ENCODE assay signal across 11 mouse cellular contexts in genomic region chr2:91696225-91696590, GRCm38 (mm10). TPM values are rescaled to one million over a fixed set of nuclear protein-coding genes. Genes with fewer than 3 reads are reported as not detected.
DNase-seq lines count a peak whose midpoint lies in the region; ATAC-seq lines count a peak whose summit lies in the region.
"Had no signal": no experiment of that assay in that cellular context is flagged by ENCODE, and none has a peak within 500 bp of the region (broad histone marks: within the 10 kb centered on the region; RNA-seq: fewer than 3 reads in every experiment).

No protein-coding gene starts in this region.

- H3K4me3 ChIP-seq in limb, embryonic 15.5 days, result no peak overlapping the region
- no peak overlapping the region for H3K4me3 ChIP-seq in limb, embryonic 10.5 days
- H3K4me3 ChIP-seq in forebrain, embryonic 16.5 days (replicated peaks; ENCODE audit: low read length), result no peak overlapping the region
- H3K4me3 ChIP-seq: midbrain, embryonic 10.5 days had no signal

- 76% methylated on average over 1 of the region's 1 CpGs for WGBS in limb, embryonic 15.5 days
- 94% methylated on average over 1 of the region's 1 CpGs for WGBS in limb, embryonic 10.5 days
- WGBS in forebrain, embryonic 16.5 days, result 89% methylated on average over 1 of the region's 1 CpGs

- no peaks in the 10 kb centered on the region for H3K9me3 ChIP-seq in limb, embryonic 15.5 days
- H3K9me3 ChIP-seq in limb, embryonic 10.5 days (replicated peaks), result no peaks in the 10 kb centered on the region
- H3K9me3 ChIP-seq in forebrain, embryonic 16.5 days (ENCODE audit: control insufficient read depth, low read length), result no peaks in the 10 kb centered on the region
- H3K9me3 ChIP-seq: midbrain, embryonic 10.5 days had no signal

- H3K27me3 ChIP-seq in limb, embryonic 15.5 days, result no peaks in the 10 kb centered on the region
- no peaks in the 10 kb centered on the region for H3K27me3 ChIP-seq in limb, embryonic 10.5 days (ENCODE audit: low read depth, poor library complexity, severe bottlenecking)
- no peaks in the 10 kb centered on the region for H3K27me3 ChIP-seq in forebrain, embryonic 16.5 days (replicated peaks; ENCODE audit: control insufficient read depth, insufficient read depth, low read length)

- DNase-seq in limb, embryonic 10.5 days (ENCODE audit: low spot score), result no peak
- DNase-seq in adipocyte (ENCODE audit: low spot score), result peak; percentile 73
- peak; percentile 48 for DNase-seq in fibroblast of lung, adult 2 months (ENCODE audit: low read depth)
- DNase-seq in cerebellum, adult 9-11 months, result no peak
- DNase-seq: cerebellum, postnatal 25 days; forebrain, postnatal 0 days; thymus, adult 2 months had no signal

- no peak overlapping the region for H3K4me2 ChIP-seq in limb, embryonic 15.5 days
- H3K4me2 ChIP-seq in forebrain, embryonic 16.5 days (ENCODE audit: low read length), result no peak overlapping the region

- H3K4me1 ChIP-seq in limb, embryonic 15.5 days, result no peaks in the 10 kb centered on the region
- no peaks in the 10 kb centered on the region for H3K4me1 ChIP-seq in limb, embryonic 10.5 days
- no peaks in the 10 kb centered on the region for H3K4me1 ChIP-seq in forebrain, embryonic 16.5 days (replicated peaks; ENCODE audit: control insufficient read depth, insufficient read depth, low read length)
- H3K4me1 ChIP-seq: midbrain, embryonic 10.5 days had no signal

- peak overlapping the region; percentile 3; the same call in 1 of the 2 replicates for H3K27ac ChIP-seq in limb, embryonic 15.5 days
- no peak overlapping the region for H3K27ac ChIP-seq in limb, embryonic 10.5 days
- no peak overlapping the region for H3K27ac ChIP-seq in forebrain, embryonic 16.5 days (ENCODE audit: low read length)
- H3K27ac ChIP-seq: midbrain, embryonic 10.5 days had no signal

- ATAC-seq in limb, embryonic 15.5 days (ENCODE audit: insufficient number of reproducible peaks, low FRiP score, low TSS enrichment, low read depth), result no peak
- ATAC-seq in megakaryocyte progenitor cell, adult 5-6 weeks (replicated peaks; ENCODE audit: poor library complexity), result peak; percentile 95
- ATAC-seq in forebrain, embryonic 16.5 days, result no peak
- ATAC-seq: forebrain, postnatal 0 days had no signal

- peaks cover 28% of the 10 kb centered on the region; the same call in 1 of the 2 replicates for H3K36me3 ChIP-seq in limb, embryonic 15.5 days
- peaks cover 31% of the 10 kb centered on the region for H3K36me3 ChIP-seq in limb, embryonic 10.5 days
- H3K36me3 ChIP-seq in forebrain, embryonic 16.5 days (ENCODE audit: control insufficient read depth, insufficient read depth), result peaks cover 5% of the 10 kb centered on the region; the same call in 1 of the 2 replicates

- H3K9ac ChIP-seq in limb, embryonic 15.5 days, result no peak overlapping the region
- H3K9ac ChIP-seq in forebrain, embryonic 16.5 days (replicated peaks; ENCODE audit: low read depth, low read length), result no peak overlapping the region
- H3K9ac ChIP-seq: forebrain, postnatal 0 days had no signal

RNA-seq across cellular contexts. Expression of gene Atg13, which starts 14.2 kb away (rescaled TPM):
- 32.3 and 33.7 TPM in 2 replicates for polyA plus RNA-seq in limb, embryonic 15.5 days (2015; fragmentation: Nextera tagmentation; extraction: Ambion mirVana)
- 24.9 and 29.7 TPM in 2 replicates for polyA plus RNA-seq in limb, embryonic 10.5 days (2016; fragmentation: Nextera tagmentation; extraction: Ambion mirVana)
- total RNA-seq in megakaryocyte progenitor cell, adult 5-6 weeks (2015), result 24.0 and 25.0 TPM in 2 replicates
- 5.7 and 10.1 TPM in 2 replicates for total RNA-seq in megakaryocyte progenitor cell, adult 5-6 weeks (2017)
- 43.6 and 45.0 TPM in 2 replicates for polyA plus RNA-seq in forebrain, embryonic 16.5 days (2015; fragmentation: Nextera tagmentation; extraction: Ambion mirVana)

RNA-seq across cellular contexts. Expression of gene Harbi1, which starts 14.4 kb away (rescaled TPM):
- polyA plus RNA-seq in limb, embryonic 15.5 days (2015; fragmentation: Nextera tagmentation; extraction: Ambion mirVana), result 20.9 and 21.9 TPM in 2 replicates
- 22.8 and 27.0 TPM in 2 replicates for polyA plus RNA-seq in limb, embryonic 10.5 days (2016; fragmentation: Nextera tagmentation; extraction: Ambion mirVana)
- 4.6 and 7.7 TPM in 2 replicates for total RNA-seq in megakaryocyte progenitor cell, adult 5-6 weeks (2015)
- total RNA-seq in megakaryocyte progenitor cell, adult 5-6 weeks (2017), result 20.6 and 24.2 TPM in 2 replicates
- polyA plus RNA-seq in forebrain, embryonic 16.5 days (2015; fragmentation: Nextera tagmentation; extraction: Ambion mirVana), result 20.9 and 22.5 TPM in 2 replicates

RNA-seq across cellular contexts. Expression of gene Ambra1, which starts 33.7 kb away (rescaled TPM):
- 15.5 and 17.1 TPM in 2 replicates for polyA plus RNA-seq in limb, embryonic 15.5 days (2015; fragmentation: Nextera tagmentation; extraction: Ambion mirVana)
- polyA plus RNA-seq in limb, embryonic 10.5 days (2016; fragmentation: Nextera tagmentation; extraction: Ambion mirVana), result 23.2 and 24.5 TPM in 2 replicates
- total RNA-seq in megakaryocyte progenitor cell, adult 5-6 weeks (2015), result 23.7 and 25.5 TPM in 2 replicates
- 19.1 and 30.6 TPM in 2 replicates for total RNA-seq in megakaryocyte progenitor cell, adult 5-6 weeks (2017)
- 23.5 and 25.5 TPM in 2 replicates for polyA plus RNA-seq in forebrain, embryonic 16.5 days (2015; fragmentation: Nextera tagmentation; extraction: Ambion mirVana)

RNA-seq across cellular contexts. Expression of gene Arhgap1, which starts 46.5 kb away (rescaled TPM):
- polyA plus RNA-seq in limb, embryonic 15.5 days (2015; fragmentation: Nextera tagmentation; extraction: Ambion mirVana), result 129 and 139 TPM in 2 replicates
- polyA plus RNA-seq in limb, embryonic 10.5 days (2016; fragmentation: Nextera tagmentation; extraction: Ambion mirVana), result 72.1 and 75.0 TPM in 2 replicates
- total RNA-seq in megakaryocyte progenitor cell, adult 5-6 weeks (2015), result 66.3 and 67.1 TPM in 2 replicates
- 45.0 and 58.6 TPM in 2 replicates for total RNA-seq in megakaryocyte progenitor cell, adult 5-6 weeks (2017)
- polyA plus RNA-seq in forebrain, embryonic 16.5 days (2015; fragmentation: Nextera tagmentation; extraction: Ambion mirVana), result 99.2 and 99.4 TPM in 2 replicates

RNA-seq across cellular contexts. Expression of gene Zfp408, which starts 46.6 kb away (rescaled TPM):
- 10.4 and 12.7 TPM in 2 replicates for polyA plus RNA-seq in limb, embryonic 15.5 days (2015; fragmentation: Nextera tagmentation; extraction: Ambion mirVana)
- 11.3 and 12.8 TPM in 2 replicates for polyA plus RNA-seq in limb, embryonic 10.5 days (2016; fragmentation: Nextera tagmentation; extraction: Ambion mirVana)
- 4.9 and 5.2 TPM in 2 replicates for total RNA-seq in megakaryocyte progenitor cell, adult 5-6 weeks (2015)
- total RNA-seq in megakaryocyte progenitor cell, adult 5-6 weeks (2017), result 9.2 and 11.1 TPM in 2 replicates
- polyA plus RNA-seq in forebrain, embryonic 16.5 days (2015; fragmentation: Nextera tagmentation; extraction: Ambion mirVana), result 10.8 and 16.2 TPM in 2 replicates

Comparison
In these comparisons a context has a peak if more than half of its experiments do, and no peak if none do; other contexts are left out.
1. DNase-seq: peak in adipocyte (single experiment) and fibroblast of lung, adult 2 months (single experiment); none in limb, embryonic 10.5 days (single experiment) and cerebellum, adult 9-11 months (single experiment).